Mouse (Mus musculus): ENCODE results near the gene Cysrt1. TPM values are rescaled to one million over a fixed set of nuclear protein-coding genes. Genes with fewer than 3 reads are reported as not detected.

Gene Cysrt1
- polyA plus RNA-seq, 2 experiments from 2014 or later, result not detected

- no peak for ATAC-seq
Observed at GRCm38 (mm10) chr2:25203631-25204214, 38.5 kb downstream of the Cysrt1 start.

- no peak for ATAC-seq
Observed at GRCm38 (mm10) chr2:25200631-25201030, 41.6 kb downstream of the Cysrt1 start.

- no peak for ATAC-seq
Observed at GRCm38 (mm10) chr2:25197946-25198345, 44.3 kb downstream of the Cysrt1 start.

GRCm38 (mm10) chr2:25197191-25197590, 45.1 kb downstream of the Cysrt1 start:
- no peak for ATAC-seq

- ATAC-seq, result peak; percentile 60
Observed at GRCm38 (mm10) chr2:25196172-25196954, 45.9 kb downstream of the Cysrt1 start, which contains the start of gene Tor4a. Gene Tor4a (minus strand): TSS chr2:25196886.

- peak; percentile 48 for ATAC-seq
Observed at GRCm38 (mm10) chr2:25195211-25196156, 46.8 kb downstream of the Cysrt1 start.

- no peak for ATAC-seq
Observed at GRCm38 (mm10) chr2:25194486-25195171, 47.6 kb downstream of the Cysrt1 start.

GRCm38 (mm10) chr2:25194006-25194405, 48.2 kb downstream of the Cysrt1 start:
- no peak for ATAC-seq

- ATAC-seq, result peak; percentile 67
Observed at GRCm38 (mm10) chr2:25193330-25193770, 48.9 kb downstream of the Cysrt1 start.

Other genes starting within 250 kb of the Cysrt1 start
- 10 to 100 TPM; 11.1 to 11.2 TPM for gene Nsmf, start 188.1 kb downstream of the Cysrt1 start, polyA plus RNA-seq (2017; shearing (Covaris generic))
- gene Entpd8, start 162.1 kb downstream of the Cysrt1 start, polyA plus RNA-seq (2017; shearing (Covaris generic)), result not detected
- gene Noxa1, start 147.3 kb downstream of the Cysrt1 start, polyA plus RNA-seq (2017; shearing (Covaris generic)), result 1 to 10 TPM; 1.6 to 1.9 TPM
- gene Nrarp, start 61.7 kb downstream of the Cysrt1 start, polyA plus RNA-seq (2017; shearing (Covaris generic)), result 1 to 10 TPM in 1 of 2 experiments, under 1 TPM in 1; 0.61 to 1.2 TPM
- 10 to 100 TPM; 51.4 to 89.5 TPM for gene Tor4a, start 45.6 kb downstream of the Cysrt1 start, polyA plus RNA-seq (2017; shearing (Covaris generic))
- gene Nelfb, start 31.0 kb downstream of the Cysrt1 start, polyA plus RNA-seq (2017; shearing (Covaris generic)), result 10 to 100 TPM; 41.1 to 49.1 TPM
- not detected for gene Stpg3, start 27.8 kb downstream of the Cysrt1 start, polyA plus RNA-seq (2017; shearing (Covaris generic))
- gene Fam166a, start 23.7 kb downstream of the Cysrt1 start, polyA plus RNA-seq (2017; shearing (Covaris generic)), result not detected
- gene Tubb4b, start 17.8 kb downstream of the Cysrt1 start, polyA plus RNA-seq (2017; shearing (Covaris generic)), result 100 to 1,000 TPM; 110 to 150 TPM
- gene Slc34a3, start 8.1 kb downstream of the Cysrt1 start, polyA plus RNA-seq (2017; shearing (Covaris generic)), result not detected
- gene Rnf224, start 5.7 kb downstream of the Cysrt1 start, polyA plus RNA-seq (2017; shearing (Covaris generic)), result not detected
- under 1 TPM in 1 of 2 experiments, not detected in 1; 0.58 TPM for gene Rnf208, start 197 bp downstream of the Cysrt1 start, polyA plus RNA-seq (2017; shearing (Covaris generic))
- 1 to 10 TPM; 3.6 to 4.2 TPM for gene AL732309.1, start 4.4 kb upstream of the Cysrt1 start, polyA plus RNA-seq (2017; shearing (Covaris generic))
- 10 to 100 TPM; 10.8 to 13.0 TPM for gene Tmem203, start 13.0 kb upstream of the Cysrt1 start, polyA plus RNA-seq (2017; shearing (Covaris generic))
- 10 to 100 TPM in 1 of 2 experiments, 1 to 10 TPM in 1; 5.5 to 12.4 TPM for gene Tprn, start 20.2 kb upstream of the Cysrt1 start, polyA plus RNA-seq (2017; shearing (Covaris generic))
- 100 to 1,000 TPM; 127 to 134 TPM for gene Ssna1, start 30.0 kb upstream of the Cysrt1 start, polyA plus RNA-seq (2017; shearing (Covaris generic))
- gene Anapc2, start 30.0 kb upstream of the Cysrt1 start, polyA plus RNA-seq (2017; shearing (Covaris generic)), result 10 to 100 TPM; 24.8 to 39.3 TPM
- gene Tmem210, start 45.7 kb upstream of the Cysrt1 start, polyA plus RNA-seq (2017; shearing (Covaris generic)), result not detected
- not detected for gene Lrrc26, start 47.5 kb upstream of the Cysrt1 start, polyA plus RNA-seq (2017; shearing (Covaris generic))
- not detected for gene Grin1, start 76.7 kb upstream of the Cysrt1 start, polyA plus RNA-seq (2017; shearing (Covaris generic))
- gene Man1b1, start 89.9 kb upstream of the Cysrt1 start, polyA plus RNA-seq (2017; shearing (Covaris generic)), result 10 to 100 TPM; 19.7 to 23.2 TPM
- 10 to 100 TPM; 10.3 to 13.9 TPM for gene Dpp7, start 113.9 kb upstream of the Cysrt1 start, polyA plus RNA-seq (2017; shearing (Covaris generic))
- 10 to 100 TPM; 13.3 to 15.0 TPM for gene Uap1l1, start 123.2 kb upstream of the Cysrt1 start, polyA plus RNA-seq (2017; shearing (Covaris generic))
- gene Sapcd2, start 129.9 kb upstream of the Cysrt1 start, polyA plus RNA-seq (2017; shearing (Covaris generic)), result 1 to 10 TPM; 1.8 to 2.6 TPM
- under 1 TPM in 1 of 2 experiments, not detected in 1; 0.17 TPM for gene Entpd2, start 153.4 kb upstream of the Cysrt1 start, polyA plus RNA-seq (2017; shearing (Covaris generic))
- gene Npdc1, start 156.9 kb upstream of the Cysrt1 start, polyA plus RNA-seq (2017; shearing (Covaris generic)), result 1 to 10 TPM; 1.2 to 1.7 TPM
- 10 to 100 TPM; 13.6 to 13.8 TPM for gene Fut7, start 180.8 kb upstream of the Cysrt1 start, polyA plus RNA-seq (2017; shearing (Covaris generic))
- gene Abca2, start 186.3 kb upstream of the Cysrt1 start, polyA plus RNA-seq (2017; shearing (Covaris generic)), result 10 to 100 TPM; 32.8 to 41.4 TPM
- 1 to 10 TPM; 2.0 to 2.2 TPM for gene Clic3, start 214.4 kb upstream of the Cysrt1 start, polyA plus RNA-seq (2017; shearing (Covaris generic))
- 10 to 100 TPM; 72.8 to 74.8 TPM for gene Paxx, start 218.6 kb upstream of the Cysrt1 start, polyA plus RNA-seq (2017; shearing (Covaris generic))
- gene Ptgds, start 227.6 kb upstream of the Cysrt1 start, polyA plus RNA-seq (2017; shearing (Covaris generic)), result not detected